Mouse (Mus musculus) megakaryocyte-erythroid progenitor cell, adult 5-6 weeks (primary cell): ENCODE data around the gene H2-DMa. TPM values are rescaled to one million over a fixed set of nuclear protein-coding genes. Genes with fewer than 3 reads are reported as not detected.
"Not testable (repeated sequence)": the region's sequence is repeated elsewhere in the genome, so short reads cannot be mapped to it uniquely, and the experiment has no call there.

Experiments used
- ATAC-seq: replicated peaks from 2 replicates; pipeline ENCODE4 v1.8.0; 2016; ENCODE audit warnings: mild to moderate bottlenecking, inconsistent platforms; ENCODE audit not compliant: severe bottlenecking, poor library complexity, low FRiP score, low TSS enrichment
- total RNA-seq, 2 experiments: library from RNA; stranded (forward) in 1 of 2; stranded (reverse) in 1 of 2; fragments of 200-1000, 215-1000 nt in 1 of 2; fragments of >200 nt in 1 of 2; fragmentation: Nextera tagmentation in 1 of 2; gene quantifications; 2 replicates each; pipeline ENCODE4 v1.2.3; 2014 to 2017

The H2-DMa gene
- total RNA-seq, 2 experiments from 2014 or later: 35.0 to 41.6 TPM

GRCm38 (mm10) chr17:34141448-34141847 lies 22.1 kb downstream of the H2-DMa start:
- ATAC-seq: no peak

- no peak for ATAC-seq
These were observed 23.2 kb downstream of the H2-DMa start for GRCm38 (mm10) chr17:34142456-34143010.

GRCm38 (mm10) chr17:34143033-34143432 lies 23.7 kb downstream of the H2-DMa start, which contains the start of gene H2-DMb2:
Gene H2-DMb2, plus strand, starts transcription at chr17:34143307.
- ATAC-seq: peak; percentile 42; the same call in 1 of the 2 replicates

- no peak for ATAC-seq
These were observed 24.1 kb downstream of the H2-DMa start for GRCm38 (mm10) chr17:34143461-34143860.

- ATAC-seq: not testable (repeated sequence)
These were observed 24.9 kb downstream of the H2-DMa start for GRCm38 (mm10) chr17:34144221-34144620.

GRCm38 (mm10) chr17:34144960-34145371 lies 25.6 kb downstream of the H2-DMa start:
- ATAC-seq: no peak

DNA sequence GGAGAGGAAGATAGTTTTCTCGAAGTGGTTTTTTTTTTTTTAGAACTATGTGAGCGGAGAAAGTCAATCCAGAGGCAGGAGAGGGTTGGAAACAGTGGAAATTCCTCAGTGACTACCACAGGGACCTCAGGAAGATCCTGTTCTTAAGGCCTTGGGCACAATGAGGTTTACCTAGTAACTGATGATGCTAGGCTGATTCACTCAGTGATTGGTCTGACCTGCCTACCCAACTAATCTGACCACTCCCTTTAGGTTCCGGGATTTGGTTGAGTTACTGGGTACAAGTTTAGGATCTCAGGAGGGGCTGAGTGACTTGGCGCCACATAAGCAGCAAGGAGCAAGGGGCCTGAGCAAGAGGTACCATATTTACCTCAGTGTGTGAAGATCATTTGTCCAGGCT lies 33.6 kb downstream of the H2-DMa start, which contains the start of gene H2-DMb1:
H2-DMb1 (plus strand) TSS at position 150 of the 400 bp plus-strand sequence.
- peak; percentile 80 for ATAC-seq

GRCm38 (mm10) chr17:34155534-34155933 lies 36.2 kb downstream of the H2-DMa start:
- ATAC-seq: no peak

DNA sequence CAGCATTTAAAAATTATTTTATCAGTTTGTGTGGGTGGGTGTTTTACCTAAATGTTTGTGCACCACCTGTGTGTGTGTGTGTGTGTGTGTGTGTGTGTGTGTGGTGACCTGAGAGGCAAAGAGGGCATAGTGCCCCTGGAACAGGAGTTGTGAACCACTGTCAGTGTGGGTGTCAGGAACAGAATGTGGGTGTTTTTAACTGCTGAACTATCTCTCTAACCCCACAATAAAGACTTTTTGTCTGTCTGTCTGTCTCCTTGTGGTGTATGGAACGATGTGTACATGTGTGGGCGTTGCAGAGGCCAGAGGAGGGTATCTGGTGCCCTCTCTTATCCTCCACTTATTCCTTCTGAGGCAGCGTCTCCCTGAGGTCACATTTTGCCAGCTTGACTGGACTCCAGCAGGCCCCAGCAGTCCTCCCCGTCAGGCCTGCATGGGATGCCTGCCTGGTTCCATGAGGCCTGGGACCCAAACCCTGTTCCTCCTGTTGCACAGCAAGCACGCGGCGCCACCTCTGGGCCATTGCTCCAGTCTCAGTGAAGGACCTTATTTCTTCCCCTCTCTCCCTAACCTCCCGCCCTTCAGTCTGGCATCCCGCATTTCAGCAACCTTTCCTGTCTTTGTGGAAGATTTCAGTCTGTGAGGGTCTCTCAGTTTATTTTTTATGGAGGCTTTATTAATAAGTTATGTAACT lies 45.0 kb downstream of the H2-DMa start:
- no peak for ATAC-seq

- ATAC-seq: peak; percentile 43; the same call in 1 of the 2 replicates
These were observed 45.8 kb downstream of the H2-DMa start for GRCm38 (mm10) chr17:34165033-34165730.

GRCm38 (mm10) chr17:34169279-34169678 lies 49.9 kb downstream of the H2-DMa start:
- ATAC-seq: 0 out of 2 replicates have a peak, but pooled peaks have one; percentile 48

DNA sequence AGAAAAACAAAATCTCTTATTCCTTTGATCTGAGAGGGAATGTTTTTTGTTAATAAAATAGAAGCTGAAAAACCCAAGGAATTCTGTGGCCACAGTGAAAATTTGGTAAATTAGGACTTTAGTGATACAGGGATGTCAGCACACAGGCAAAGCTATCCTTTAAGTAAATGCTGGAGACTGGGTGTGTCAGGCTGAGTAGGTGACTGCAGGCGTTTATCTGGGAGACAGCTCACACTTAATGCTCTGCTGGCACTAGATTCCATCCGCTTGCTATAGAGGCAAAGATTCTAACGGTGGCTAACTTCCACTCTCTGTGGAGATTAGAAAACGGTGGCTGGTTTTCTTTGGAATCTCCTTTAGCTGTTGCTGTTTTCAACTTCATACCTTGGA lies 51.1 kb downstream of the H2-DMa start:
- peak; percentile 64; the same call in 1 of the 2 replicates for ATAC-seq

DNA sequence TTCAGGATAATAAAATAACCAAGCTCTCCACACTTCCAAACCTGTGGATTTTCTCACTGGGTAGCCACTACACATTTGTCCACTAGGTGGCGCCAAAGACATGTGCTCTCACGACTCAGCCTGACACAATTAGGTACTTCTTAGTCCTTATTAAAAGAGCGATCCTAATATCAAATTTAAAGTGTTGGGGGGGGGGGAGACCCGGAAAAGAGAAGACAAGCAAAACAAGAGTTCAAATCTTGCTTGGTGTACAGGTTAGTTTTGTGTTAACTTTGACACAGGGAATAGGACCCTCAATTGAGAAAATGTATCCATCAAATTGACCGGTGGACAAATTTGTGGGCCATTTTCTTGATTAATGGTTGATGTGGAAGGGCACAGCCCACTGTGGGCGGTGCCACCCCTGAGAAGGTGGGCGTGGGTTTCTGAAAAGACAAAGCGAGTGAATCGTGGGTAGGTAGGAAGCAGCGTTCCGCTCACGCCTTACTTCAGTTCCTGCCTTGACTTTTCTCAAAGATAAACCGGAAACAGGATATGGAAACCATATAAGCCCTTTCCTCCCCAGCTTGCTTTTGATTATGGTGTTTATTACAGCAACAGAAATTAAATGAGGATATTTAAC lies 51.6 kb downstream of the H2-DMa start:
- peak; percentile 92 for ATAC-seq

DNA sequence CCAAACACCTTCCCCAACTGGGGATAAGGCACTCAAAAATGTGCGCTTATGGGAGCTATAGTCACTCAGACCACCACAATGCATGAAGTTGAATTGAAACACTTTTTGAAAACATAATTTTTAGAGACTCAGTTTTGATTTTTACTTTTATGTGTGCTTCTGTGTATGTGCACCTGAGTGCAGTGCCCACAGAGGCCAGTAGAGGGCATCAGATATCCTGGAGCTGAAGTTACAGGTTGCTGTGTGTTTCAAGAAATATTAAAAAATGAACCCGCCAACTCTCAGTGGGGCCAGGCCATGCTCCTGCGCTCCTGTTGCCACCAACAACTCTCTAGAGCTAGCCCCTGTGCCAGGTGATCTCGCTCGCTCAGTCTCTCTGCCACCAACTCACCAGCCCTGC lies 53.2 kb downstream of the H2-DMa start:
- ATAC-seq: no peak

DNA sequence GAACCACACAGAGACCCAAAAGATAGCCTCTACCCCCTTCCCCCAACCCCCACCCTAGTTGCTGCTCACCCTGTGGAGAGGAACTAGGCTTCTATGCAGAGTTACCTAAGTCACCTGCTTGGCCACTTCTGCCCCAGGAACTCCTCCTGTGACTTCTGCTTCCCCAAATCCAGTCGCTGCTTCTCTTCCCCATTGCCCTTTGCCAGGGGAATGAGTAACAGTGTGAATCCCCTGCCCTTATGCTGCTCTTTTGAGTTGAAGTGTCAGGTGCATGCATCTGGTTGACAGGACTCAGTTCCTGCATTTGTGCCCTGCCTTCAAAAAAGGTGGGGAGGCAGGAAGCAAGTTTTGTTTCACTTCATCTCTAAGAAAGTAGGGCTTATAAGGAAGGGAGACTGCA lies 54.7 kb downstream of the H2-DMa start:
- no peak for ATAC-seq

GRCm38 (mm10) chr17:34177179-34177578 lies 57.8 kb downstream of the H2-DMa start:
- ATAC-seq: no peak

DNA sequence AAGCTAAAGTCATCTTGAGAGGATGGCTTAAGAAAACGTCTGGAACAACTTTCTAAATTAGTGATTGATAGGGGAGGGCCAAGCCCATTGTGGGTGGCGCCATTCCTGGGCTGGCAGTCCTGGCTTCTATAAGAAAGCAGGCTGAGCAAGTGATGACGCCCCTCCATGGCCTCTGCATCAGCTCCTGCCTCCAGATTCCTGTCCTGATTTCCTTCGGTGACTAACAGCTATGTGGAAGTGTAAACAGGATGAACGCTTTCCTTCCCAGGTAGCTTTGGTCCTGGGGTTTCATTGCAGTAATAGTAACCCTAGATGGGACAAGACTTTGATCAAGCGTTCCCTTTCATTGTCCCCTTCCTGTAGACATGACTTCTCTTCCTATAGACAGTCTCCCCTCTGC lies 59.7 kb downstream of the H2-DMa start:
- no peak for ATAC-seq

DNA sequence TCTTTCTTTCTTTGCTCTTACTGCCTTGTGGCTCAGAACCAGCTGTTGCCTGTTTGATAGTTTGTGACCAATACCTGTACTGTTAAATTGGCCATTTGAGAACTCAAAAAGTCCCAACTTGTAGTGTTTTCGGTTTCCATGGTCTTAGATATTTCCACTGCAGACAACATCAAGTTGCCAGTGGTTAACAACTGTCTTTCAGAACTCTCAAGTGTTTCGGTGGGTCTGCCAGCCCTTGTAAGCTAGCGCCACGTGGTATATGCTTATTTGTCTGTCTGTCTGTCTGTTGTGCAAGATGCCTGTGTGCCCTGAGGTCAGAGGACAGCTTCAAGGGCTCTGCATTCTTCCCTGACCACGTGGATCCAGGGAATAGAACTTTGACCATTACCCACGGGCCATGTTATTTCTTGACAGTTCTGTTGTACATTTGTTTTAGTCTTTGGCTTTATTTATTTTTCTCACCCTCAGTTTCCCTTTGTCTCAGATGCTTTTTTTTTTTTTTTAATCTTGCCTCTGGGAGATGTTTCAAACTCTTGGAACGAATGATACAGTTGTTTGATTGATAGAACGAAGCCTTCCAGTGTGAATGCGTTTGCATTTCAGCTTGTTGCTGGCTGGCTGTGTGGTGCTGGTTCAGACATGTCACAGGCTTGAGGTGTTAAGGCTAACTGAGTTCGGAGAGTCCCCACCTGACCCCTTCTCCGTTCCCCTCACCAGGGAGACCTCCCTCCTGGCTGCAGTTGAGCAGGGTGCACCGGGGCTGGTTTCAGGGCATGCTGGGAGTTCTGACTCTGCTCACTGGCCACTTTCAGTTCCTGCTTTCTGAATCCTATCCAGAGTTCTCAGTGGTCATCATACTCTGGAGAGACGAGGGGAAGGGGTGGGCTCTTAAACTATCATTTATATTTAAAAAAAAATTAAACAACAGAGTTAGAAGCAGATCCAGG lies 60.8 kb downstream of the H2-DMa start:
- no peak for ATAC-seq
